Mouse (Mus musculus): Measurements from ENCODE around the gene Th. TPM values are rescaled to one million over a fixed set of nuclear protein-coding genes. Genes with fewer than 3 reads are reported as not detected.

Gene Th
- polyA plus RNA-seq (2014; fragmentation: Illumina TruSeq; extraction: RNeasy Lipid Tissue Mini Kit (QIAGEN cat#74804); ENCODE audit: low read depth, low replicate concordance), result 39.8 TPM

DNA sequence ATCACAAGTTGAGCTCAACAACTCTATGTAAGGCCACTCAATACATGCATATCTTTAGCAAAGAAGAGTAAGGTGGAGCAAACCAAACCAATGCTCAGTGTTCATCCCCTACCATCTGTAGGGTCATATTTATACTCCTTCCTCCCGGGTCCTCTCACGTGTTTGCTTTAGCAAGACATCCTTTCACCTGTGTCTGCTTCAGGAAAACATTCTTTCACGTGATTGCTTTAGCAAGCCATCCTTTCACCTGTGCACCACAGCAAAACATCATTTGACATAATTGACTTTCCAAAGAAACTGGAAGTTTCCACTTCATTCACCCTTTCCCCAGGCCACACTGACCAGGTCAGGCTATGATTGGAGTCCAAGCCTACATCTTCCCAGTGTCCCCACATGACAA, at the start of gene Th:
TSS of gene Th (minus strand) at position 101 of the 400 bp plus-strand sequence.

DNA sequence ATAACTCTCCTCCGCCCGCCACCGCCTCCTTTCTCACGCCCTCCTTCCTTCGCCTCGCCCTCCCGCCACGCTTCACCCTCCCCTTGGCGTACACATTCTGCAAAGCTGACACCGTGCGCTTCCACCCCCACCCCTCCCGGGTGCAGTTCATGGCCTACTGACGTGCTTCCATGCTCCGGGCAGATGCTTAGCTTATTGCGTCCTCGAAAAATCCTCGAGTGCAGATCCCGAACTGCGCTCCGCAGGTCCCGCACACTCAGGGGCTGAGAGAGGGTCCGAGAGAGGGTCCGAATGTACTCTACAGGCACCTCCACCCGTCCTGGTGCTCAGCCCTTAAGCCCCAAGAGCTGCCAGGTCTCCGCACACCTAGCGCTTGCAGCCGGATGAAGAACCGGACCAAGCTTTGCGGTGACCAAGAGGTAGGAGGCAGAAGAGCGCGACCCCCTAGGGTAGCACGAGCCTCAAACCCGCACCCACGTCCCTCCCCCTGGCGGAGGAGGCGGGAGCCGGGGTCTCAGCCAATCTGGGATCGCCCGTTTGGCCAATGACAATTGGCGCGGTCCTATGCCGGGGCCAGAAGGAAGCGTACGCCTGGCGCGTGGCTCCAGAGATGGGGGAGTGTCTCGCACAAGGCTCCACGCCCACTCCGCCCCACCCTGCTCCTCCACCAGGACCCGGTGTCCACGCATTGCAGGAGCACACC, 38.0 kb upstream of the Th start, which contains the start of gene Ascl2:
TSS of gene Ascl2 (minus strand) at position 456 of the 703 bp plus-strand sequence.

Other genes with a start within 250 kb of the Th start
- not detected for gene Ins2, start 187.7 kb downstream of the Th start, polyA plus RNA-seq (2014; fragmentation: Illumina TruSeq; extraction: RNeasy Lipid Tissue Mini Kit (QIAGEN cat#74804); ENCODE audit: low read depth, low replicate concordance)
- gene Ascl2, start 38.1 kb upstream of the Th start, polyA plus RNA-seq (2014; fragmentation: Illumina TruSeq; extraction: RNeasy Lipid Tissue Mini Kit (QIAGEN cat#74804); ENCODE audit: low read depth, low replicate concordance), result 0.47 TPM
- not detected for gene Tspan32, start 73.9 kb upstream of the Th start, polyA plus RNA-seq (2014; fragmentation: Illumina TruSeq; extraction: RNeasy Lipid Tissue Mini Kit (QIAGEN cat#74804); ENCODE audit: low read depth, low replicate concordance)
- gene Cd81, start 121.6 kb upstream of the Th start, polyA plus RNA-seq (2014; fragmentation: Illumina TruSeq; extraction: RNeasy Lipid Tissue Mini Kit (QIAGEN cat#74804); ENCODE audit: low read depth, low replicate concordance), result 258 TPM
- 1.1 TPM for gene Tssc4, start 138.1 kb upstream of the Th start, polyA plus RNA-seq (2014; fragmentation: Illumina TruSeq; extraction: RNeasy Lipid Tissue Mini Kit (QIAGEN cat#74804); ENCODE audit: low read depth, low replicate concordance)
- not detected for gene Trpm5, start 163.5 kb upstream of the Th start, polyA plus RNA-seq (2014; fragmentation: Illumina TruSeq; extraction: RNeasy Lipid Tissue Mini Kit (QIAGEN cat#74804); ENCODE audit: low read depth, low replicate concordance)
- 0.76 TPM for gene Kcnq1, start 175.2 kb upstream of the Th start, polyA plus RNA-seq (2014; fragmentation: Illumina TruSeq; extraction: RNeasy Lipid Tissue Mini Kit (QIAGEN cat#74804); ENCODE audit: low read depth, low replicate concordance)